Mouse (Mus musculus): ENCODE results near the gene Ino80d.

The Ino80d gene

DNA sequence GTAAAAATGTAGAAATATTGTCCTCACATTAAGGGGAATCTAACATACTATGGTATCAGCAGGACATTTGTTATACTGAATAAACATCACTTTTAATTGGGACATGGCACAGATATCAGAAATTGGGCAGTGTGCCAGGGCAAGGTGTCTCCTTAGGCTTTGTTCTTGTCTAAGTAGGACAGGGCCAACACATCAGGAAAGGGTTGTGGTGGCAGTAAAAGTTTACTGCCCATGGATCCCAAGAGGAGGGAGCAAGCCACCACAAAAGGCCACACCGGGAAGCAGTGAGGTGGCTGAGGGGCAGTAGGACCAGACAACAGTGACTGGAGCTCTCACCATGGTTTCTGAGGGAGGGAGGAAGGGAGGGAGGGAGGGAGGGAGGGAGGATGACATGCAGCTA lies 121.1 kb downstream of the Ino80d start:
- intact Hi-C loops (cut with DNase I), result no loop called here

GRCm38 (mm10) chr1:62992648-62993047 lies 121.8 kb downstream of the Ino80d start:
- intact Hi-C loops (cut with DNase I), result no loop called here

GRCm38 (mm10) chr1:62991021-62991420 lies 123.4 kb downstream of the Ino80d start:
- intact Hi-C loops (cut with DNase I), result no loop called here

- intact Hi-C loops (cut with DNase I), result no loop called here
Measured at GRCm38 (mm10) chr1:62987561-62987960, 126.9 kb downstream of the Ino80d start.

DNA sequence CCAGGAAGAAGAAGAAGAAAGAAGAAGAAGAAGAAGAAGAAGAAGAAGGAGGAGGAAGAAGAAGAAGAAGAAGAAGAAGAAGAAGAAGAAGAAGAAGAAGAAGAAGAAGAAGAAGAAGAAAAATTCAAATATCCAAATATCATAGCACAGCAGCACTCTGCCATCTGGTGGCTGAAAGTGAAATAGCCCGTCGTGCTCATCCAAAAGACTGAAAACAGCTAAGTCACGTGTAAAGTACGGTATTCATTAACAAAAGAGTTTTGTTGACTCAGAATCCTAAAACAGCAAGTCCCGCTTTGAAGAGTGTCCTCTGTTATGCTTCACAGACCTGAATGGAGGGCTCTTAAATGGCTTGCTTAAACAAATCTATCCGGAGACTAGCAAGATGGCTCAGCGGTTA lies 128.2 kb downstream of the Ino80d start:
- intact Hi-C loops (cut with DNase I), result no loop called here

DNA sequence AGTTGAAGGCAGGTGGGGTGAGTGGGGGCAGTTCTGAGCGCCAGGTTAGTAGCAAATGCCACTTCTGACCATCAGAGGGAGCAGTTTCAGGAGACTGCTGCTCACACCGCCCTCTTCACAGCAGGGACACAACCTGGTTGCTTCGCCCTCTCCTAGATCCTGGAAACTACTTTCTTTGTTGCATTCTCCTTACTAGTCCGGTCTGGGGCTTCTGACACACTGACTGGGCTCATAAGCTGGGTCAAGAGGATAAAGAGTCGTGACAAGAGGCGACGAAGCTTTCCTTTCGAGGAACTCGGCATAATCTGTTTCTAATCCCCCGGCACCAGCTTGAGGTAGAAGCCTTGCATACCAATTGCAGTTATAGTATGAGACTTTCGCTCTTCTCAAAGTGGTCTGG lies 129.9 kb downstream of the Ino80d start:
- intact Hi-C loops (cut with DNase I), result no loop called here

- intact Hi-C loops (cut with DNase I), result no loop called here
Measured at GRCm38 (mm10) chr1:62976742-62977141, 137.7 kb downstream of the Ino80d start.

GRCm38 (mm10) chr1:62966885-62967284 lies 147.6 kb downstream of the Ino80d start:
- intact Hi-C loops (cut with DNase I), result loop anchor here (5.0 to 10.0 kb wide), 2 partner anchors 262 to 1830 kb away; partner anchors contain the start of gene Nrp2

GRCm38 (mm10) chr1:62964291-62964690 lies 150.2 kb downstream of the Ino80d start:
- intact Hi-C loops (cut with DNase I), result loop anchor here (5.0 to 10.0 kb wide), 2 partner anchors 167 to 259 kb away; partner anchors contain the start of gene Nrp2

- intact Hi-C loops (cut with DNase I), result no loop called here
Measured at GRCm38 (mm10) chr1:62956942-62957645, 157.4 kb downstream of the Ino80d start.

DNA sequence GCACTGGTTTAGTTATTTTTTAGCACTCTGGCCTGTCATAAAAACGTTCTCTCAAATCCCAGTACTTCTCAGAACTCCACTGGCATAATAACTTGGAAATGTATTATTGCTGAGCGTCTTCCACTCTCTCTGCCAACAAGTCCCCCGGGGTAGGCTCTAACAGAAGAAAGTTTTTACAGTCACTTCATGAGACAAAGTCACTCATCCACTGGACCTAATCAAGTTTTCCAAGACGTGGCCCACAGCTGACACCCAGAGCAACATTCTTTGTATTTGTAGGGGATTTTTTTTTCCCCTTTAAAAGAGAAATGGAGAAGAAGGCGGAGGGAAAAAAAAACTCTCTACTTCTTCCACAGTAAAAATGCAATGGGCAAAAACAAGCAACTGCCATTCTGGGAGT lies 157.9 kb downstream of the Ino80d start:
- intact Hi-C loops (cut with DNase I), result no loop called here

DNA sequence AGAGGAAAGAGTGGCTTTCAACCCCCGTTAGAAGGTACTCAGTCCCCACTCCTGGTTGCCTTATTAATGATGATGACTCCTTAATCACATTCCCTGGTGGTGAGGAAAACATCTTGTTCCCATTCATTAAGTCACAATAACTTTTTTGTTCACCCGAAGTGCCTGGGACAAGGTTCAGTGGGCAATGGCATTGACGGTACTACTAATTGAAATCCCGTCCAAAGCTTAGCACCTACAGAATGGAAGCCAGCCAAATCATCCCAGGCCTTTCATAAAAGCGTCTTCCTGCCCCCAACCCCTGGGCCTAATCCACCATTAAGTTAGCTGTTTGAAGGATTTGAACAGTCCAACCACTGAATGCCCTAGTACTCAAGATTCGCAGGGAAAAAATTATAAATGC lies 159.1 kb downstream of the Ino80d start:
- intact Hi-C loops (cut with DNase I), result no loop called here

DNA sequence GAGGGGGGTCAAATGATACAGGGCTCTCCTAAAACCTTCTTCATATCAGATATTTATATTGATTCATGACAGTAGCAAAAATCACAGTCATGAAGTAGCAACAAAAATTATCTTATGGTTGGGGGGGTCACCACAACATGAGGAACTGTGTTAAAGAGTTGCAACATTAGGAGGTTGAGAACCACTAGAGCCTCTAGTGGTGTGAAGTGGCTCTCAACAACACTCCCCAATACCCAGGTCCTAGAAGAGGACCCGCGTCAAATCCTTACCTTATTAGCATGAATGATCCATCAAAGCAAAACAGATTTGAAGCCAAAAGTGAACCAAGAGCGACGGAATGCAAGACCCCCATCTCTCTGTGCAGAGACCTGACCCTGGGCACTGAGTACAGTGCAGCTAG lies 161.4 kb downstream of the Ino80d start:
- intact Hi-C loops (cut with DNase I), result no loop called here

- intact Hi-C loops (cut with DNase I), result no loop called here
Measured at GRCm38 (mm10) chr1:62952319-62952718, 162.1 kb downstream of the Ino80d start.

GRCm38 (mm10) chr1:62951067-62951809 lies 163.2 kb downstream of the Ino80d start:
- intact Hi-C loops (cut with DNase I), result no loop called here

GRCm38 (mm10) chr1:62950526-62950925 lies 163.9 kb downstream of the Ino80d start:
- intact Hi-C loops (cut with DNase I), result no loop called here

- intact Hi-C loops (cut with DNase I), result no loop called here
Measured at GRCm38 (mm10) chr1:62947807-62948206, 166.7 kb downstream of the Ino80d start.

GRCm38 (mm10) chr1:62946987-62947386 lies 167.5 kb downstream of the Ino80d start:
- intact Hi-C loops (cut with DNase I), result no loop called here

- intact Hi-C loops (cut with DNase I), result loop anchor here (10.0 kb wide), 1 partner anchor 230 kb away; the partner anchor contains the start of gene Nrp2
Measured at GRCm38 (mm10) chr1:62934752-62935329, 179.6 kb downstream of the Ino80d start.

- intact Hi-C loops (cut with DNase I), result loop anchor here (10.0 kb wide), 1 partner anchor 229 kb away; the partner anchor contains the start of gene Nrp2
Measured at GRCm38 (mm10) chr1:62934100-62934513, 180.4 kb downstream of the Ino80d start.

- intact Hi-C loops (cut with DNase I), result loop anchor here (10.0 kb wide), 1 partner anchor 229 kb away; the partner anchor contains the start of gene Nrp2
Measured at GRCm38 (mm10) chr1:62933288-62934099, 181.0 kb downstream of the Ino80d start.
